Mouse (Mus musculus): ENCODE results near the gene Tex14. TPM values are rescaled to one million over a fixed set of nuclear protein-coding genes. Genes with fewer than 3 reads are reported as not detected.

Tex14 gene
- polyA plus RNA-seq, 1 experiment = 0.48 TPM

DNA sequence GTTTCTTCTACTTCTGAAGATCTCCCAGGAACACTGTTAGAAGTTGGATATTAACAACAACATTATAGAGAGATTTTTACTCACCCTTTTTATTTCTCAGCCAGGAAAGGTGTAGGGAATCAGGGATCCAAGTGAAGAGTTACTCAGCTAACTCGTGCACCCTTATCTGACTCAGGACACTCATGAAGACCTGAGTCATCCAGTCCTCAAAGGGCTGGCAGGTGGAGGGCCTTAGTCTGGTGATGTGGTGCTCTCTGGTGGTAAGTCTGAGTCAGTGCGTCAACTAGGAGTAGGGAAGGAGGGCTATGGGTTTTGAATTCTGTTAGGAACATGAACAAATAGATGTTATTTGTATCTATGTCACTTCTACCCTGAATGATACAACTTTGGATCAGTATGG lies 114.4 kb downstream of the Tex14 start:
- Histone ChIP-seq H3K4me3 (ENCODE audit: insufficient read depth, low read length) (no peak overlapping the region), H3K27ac (ENCODE audit: insufficient read depth, low read length) (no peak overlapping the region), H3K4me1 (ENCODE audit: control insufficient read depth, insufficient read depth, low read length) (no peaks in the 10 kb centered on the region)
- TF ChIP-seq CTCF (IDR thresholded peaks at IDR 0.05; ENCODE audit: extremely low read depth, insufficient read depth, low read length) (peak; percentile 65), POLR2A (IDR thresholded peaks at IDR 0.05; ENCODE audit: extremely low read depth, insufficient read depth, low read length) (no peak)

DNA sequence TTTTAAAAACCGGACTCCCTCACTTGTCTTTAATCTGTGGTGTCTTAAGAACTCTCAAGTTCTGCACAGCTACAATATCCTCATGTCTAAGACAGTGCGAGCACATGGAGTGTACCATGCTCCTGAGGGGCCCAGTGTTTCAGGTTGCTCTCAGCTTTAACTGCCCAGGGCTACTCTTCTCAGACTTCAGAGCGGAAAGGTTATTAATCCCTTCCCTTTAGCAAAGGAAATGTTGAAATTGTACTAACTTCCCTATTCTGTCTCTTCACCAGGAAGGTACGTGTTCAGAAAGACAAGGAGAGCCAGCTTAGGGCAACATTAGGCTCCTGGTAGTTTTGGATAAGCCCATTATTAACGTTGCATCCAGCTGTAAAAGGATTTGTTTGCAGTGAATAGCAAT lies 118.6 kb downstream of the Tex14 start:
- TF ChIP-seq POLR2A (IDR thresholded peaks at IDR 0.05; ENCODE audit: extremely low read depth, insufficient read depth, low read length) (no peak), CTCF (IDR thresholded peaks at IDR 0.05; ENCODE audit: extremely low read depth, insufficient read depth, low read length) (no peak)
- Histone ChIP-seq H3K4me3 (ENCODE audit: insufficient read depth, low read length) (no peak overlapping the region), H3K4me1 (ENCODE audit: control insufficient read depth, insufficient read depth, low read length) (no peaks in the 10 kb centered on the region), H3K27ac (ENCODE audit: insufficient read depth, low read length) (no peak overlapping the region)

DNA sequence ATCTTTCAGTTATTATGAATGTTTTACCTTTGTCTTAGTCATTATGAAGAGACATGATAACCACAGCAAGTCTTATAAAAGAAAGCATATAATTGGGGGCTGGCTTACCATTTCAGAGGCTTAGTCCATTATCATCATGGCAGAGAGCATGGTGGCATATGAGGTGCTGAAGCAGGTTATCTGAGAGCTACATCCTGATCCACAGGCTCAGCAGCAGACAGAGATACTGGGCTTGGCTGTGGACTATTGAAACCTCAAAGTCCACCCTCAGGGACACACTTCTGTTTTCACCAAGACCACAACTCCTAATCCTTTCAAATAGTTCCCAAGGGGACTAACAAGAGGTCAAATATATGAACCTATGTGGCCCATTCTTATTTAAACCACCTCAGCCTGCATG lies 119.1 kb downstream of the Tex14 start:
- Histone ChIP-seq H3K4me1 (ENCODE audit: control insufficient read depth, insufficient read depth, low read length) (no peaks in the 10 kb centered on the region), H3K4me3 (ENCODE audit: insufficient read depth, low read length) (no peak overlapping the region), H3K27ac (ENCODE audit: insufficient read depth, low read length) (no peak overlapping the region)
- TF ChIP-seq CTCF (IDR thresholded peaks at IDR 0.05; ENCODE audit: extremely low read depth, insufficient read depth, low read length) = no peak
- no peak for TF ChIP-seq POLR2A (IDR thresholded peaks at IDR 0.05; ENCODE audit: extremely low read depth, insufficient read depth, low read length)

DNA sequence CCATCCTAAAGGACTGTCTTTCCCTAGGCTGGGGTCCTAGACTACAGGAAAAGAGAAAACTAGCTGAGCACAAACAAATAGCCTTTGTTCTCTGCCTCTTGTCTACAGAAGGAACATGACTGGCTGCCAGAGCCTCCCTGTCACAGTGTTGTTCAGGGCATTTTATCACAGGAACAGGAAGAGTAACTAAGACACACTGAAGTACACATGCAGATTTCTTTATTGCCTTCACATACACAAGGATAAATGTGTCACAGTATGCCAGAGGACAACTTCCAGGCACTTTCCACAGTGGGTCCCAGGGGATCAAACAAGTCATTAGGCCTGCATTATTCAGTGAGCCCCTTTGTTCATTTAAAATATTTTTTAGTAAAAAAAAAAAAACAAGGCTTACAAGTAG lies 119.9 kb downstream of the Tex14 start:
- Histone ChIP-seq H3K4me3 (ENCODE audit: insufficient read depth, low read length) (no peak overlapping the region), H3K4me1 (ENCODE audit: control insufficient read depth, insufficient read depth, low read length) (no peaks in the 10 kb centered on the region), H3K27ac (ENCODE audit: insufficient read depth, low read length) (no peak overlapping the region)
- no peak for TF ChIP-seq CTCF (IDR thresholded peaks at IDR 0.05; ENCODE audit: extremely low read depth, insufficient read depth, low read length)
- no peak for TF ChIP-seq POLR2A (IDR thresholded peaks at IDR 0.05; ENCODE audit: extremely low read depth, insufficient read depth, low read length)

DNA sequence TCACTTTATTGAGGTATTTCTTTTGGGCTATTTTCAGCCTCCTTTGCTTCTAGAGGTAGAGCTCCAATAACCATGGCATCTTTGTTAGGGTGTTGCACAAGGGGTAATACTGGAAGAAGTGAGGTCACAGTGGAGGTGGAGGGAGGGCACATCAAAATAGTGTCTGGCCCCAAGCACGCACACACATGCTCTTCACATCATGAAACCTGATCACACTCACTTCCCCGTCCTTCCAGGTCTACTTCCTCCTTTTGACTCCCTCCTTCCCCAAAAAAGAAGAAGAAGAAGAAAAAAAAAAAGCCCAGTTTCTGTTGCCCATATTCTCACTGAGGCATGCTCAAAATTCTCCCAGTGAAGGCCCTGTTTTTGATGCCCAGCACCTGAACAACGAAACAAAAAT lies 122.5 kb downstream of the Tex14 start:
- TF ChIP-seq CTCF (IDR thresholded peaks at IDR 0.05; ENCODE audit: extremely low read depth, insufficient read depth, low read length) (no peak), POLR2A (IDR thresholded peaks at IDR 0.05; ENCODE audit: extremely low read depth, insufficient read depth, low read length) (no peak)
- H3K4me1 ChIP-seq (ENCODE audit: control insufficient read depth, insufficient read depth, low read length) = no peaks in the 10 kb centered on the region
- no peak overlapping the region for H3K27ac ChIP-seq (ENCODE audit: insufficient read depth, low read length)
- no peak overlapping the region for H3K4me3 ChIP-seq (ENCODE audit: insufficient read depth, low read length)

DNA sequence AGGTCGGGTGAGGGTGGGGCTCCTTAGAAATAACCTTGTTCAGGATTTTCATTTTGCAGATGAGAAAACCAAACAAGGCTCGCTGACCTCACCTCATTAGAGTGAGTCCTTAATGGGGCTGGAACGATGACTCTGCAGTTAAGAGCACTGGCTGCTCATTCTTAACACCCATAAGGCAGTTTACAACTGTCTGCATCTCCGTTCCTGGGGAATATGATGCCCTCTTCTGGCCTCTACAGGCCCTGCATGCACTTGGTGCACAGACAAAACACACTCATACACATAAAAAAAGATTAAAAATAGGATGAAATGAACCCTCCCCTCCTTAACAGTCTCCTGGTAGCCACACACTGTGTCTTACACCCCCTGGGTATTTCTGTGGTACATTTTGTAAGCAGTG lies 123.1 kb downstream of the Tex14 start:
- no peak for TF ChIP-seq POLR2A (IDR thresholded peaks at IDR 0.05; ENCODE audit: extremely low read depth, insufficient read depth, low read length)
- TF ChIP-seq CTCF (IDR thresholded peaks at IDR 0.05; ENCODE audit: extremely low read depth, insufficient read depth, low read length) = no peak
- Histone ChIP-seq H3K27ac (ENCODE audit: insufficient read depth, low read length) (no peak overlapping the region), H3K4me1 (ENCODE audit: control insufficient read depth, insufficient read depth, low read length) (no peaks in the 10 kb centered on the region), H3K4me3 (ENCODE audit: insufficient read depth, low read length) (no peak overlapping the region)

DNA sequence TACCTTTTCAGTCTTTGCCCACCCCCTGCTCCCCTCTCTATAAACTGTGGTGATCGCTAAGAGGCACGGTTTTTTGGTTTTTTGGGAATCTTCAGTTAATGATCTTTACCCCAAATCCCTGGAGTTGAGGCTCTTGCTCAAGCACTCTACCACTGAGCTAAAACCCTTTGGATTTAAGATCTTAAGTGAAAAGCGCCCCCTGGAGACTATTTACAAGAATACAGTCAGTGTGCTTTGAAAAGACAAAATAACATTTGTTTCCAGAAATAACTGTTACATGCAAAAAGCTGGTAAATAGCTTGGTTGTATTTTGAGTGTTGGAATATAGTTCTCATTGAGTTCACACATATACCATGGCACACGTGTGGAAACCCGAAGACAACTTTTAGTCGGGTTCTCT lies 126.8 kb downstream of the Tex14 start:
- Histone ChIP-seq H3K4me1 (ENCODE audit: control insufficient read depth, insufficient read depth, low read length) (no peaks in the 10 kb centered on the region), H3K27ac (ENCODE audit: insufficient read depth, low read length) (no peak overlapping the region), H3K4me3 (ENCODE audit: insufficient read depth, low read length) (no peak overlapping the region)
- no peak for TF ChIP-seq POLR2A (IDR thresholded peaks at IDR 0.05; ENCODE audit: extremely low read depth, insufficient read depth, low read length)
- TF ChIP-seq CTCF (IDR thresholded peaks at IDR 0.05; ENCODE audit: extremely low read depth, insufficient read depth, low read length) = no peak

DNA sequence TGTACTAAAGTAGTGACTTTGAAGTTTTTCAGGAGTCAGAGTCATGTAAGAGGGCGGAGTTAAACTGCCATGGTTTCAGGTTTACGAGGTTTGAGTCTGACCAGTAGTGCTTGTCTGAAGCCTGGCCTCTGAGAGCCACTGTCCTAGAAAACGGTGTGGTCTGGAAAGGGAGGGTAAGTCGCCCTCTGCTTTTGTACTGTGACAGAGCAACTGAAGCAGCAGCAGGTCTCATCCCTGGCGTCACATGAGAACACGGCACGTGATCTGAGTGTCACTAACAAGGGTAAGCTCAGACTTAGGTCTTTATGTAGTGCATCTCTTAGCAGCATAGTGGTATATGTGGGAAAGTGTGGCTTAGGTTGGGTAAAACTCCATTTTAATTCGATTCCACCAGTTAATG lies 137.4 kb downstream of the Tex14 start:
- H3K4me3 ChIP-seq (ENCODE audit: insufficient read depth, low read length) = no peak overlapping the region
- no peaks in the 10 kb centered on the region for H3K4me1 ChIP-seq (ENCODE audit: control insufficient read depth, insufficient read depth, low read length)
- no peak for TF ChIP-seq POLR2A (IDR thresholded peaks at IDR 0.05; ENCODE audit: extremely low read depth, insufficient read depth, low read length)
- no peak for TF ChIP-seq CTCF (IDR thresholded peaks at IDR 0.05; ENCODE audit: extremely low read depth, insufficient read depth, low read length)
- H3K27ac ChIP-seq (ENCODE audit: insufficient read depth, low read length) = no peak overlapping the region

DNA sequence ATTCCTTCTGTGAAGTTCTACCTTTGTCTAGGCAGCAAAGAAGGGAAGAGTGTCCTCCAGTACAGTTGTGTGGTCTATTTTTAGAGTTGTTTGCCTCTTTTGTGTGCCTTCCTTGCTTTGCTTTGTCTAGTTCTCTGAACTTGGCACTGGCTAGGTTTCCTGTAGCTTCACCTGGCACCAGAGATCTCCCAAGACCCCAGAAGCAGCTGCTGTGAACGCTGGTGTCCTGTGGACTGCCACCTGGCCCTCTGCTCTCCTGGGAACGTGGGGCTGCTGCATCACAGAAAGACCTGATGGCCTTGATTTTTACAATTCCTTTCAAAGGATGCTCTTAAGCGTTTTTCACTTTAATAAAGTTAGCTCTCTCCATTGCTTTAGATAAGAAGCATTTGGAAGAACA lies 138.0 kb downstream of the Tex14 start:
- H3K4me1 ChIP-seq (ENCODE audit: control insufficient read depth, insufficient read depth, low read length) = no peaks in the 10 kb centered on the region
- TF ChIP-seq CTCF (IDR thresholded peaks at IDR 0.05; ENCODE audit: extremely low read depth, insufficient read depth, low read length) = no peak
- TF ChIP-seq POLR2A (IDR thresholded peaks at IDR 0.05; ENCODE audit: extremely low read depth, insufficient read depth, low read length) = no peak
- H3K27ac ChIP-seq (ENCODE audit: insufficient read depth, low read length) = no peak overlapping the region

DNA sequence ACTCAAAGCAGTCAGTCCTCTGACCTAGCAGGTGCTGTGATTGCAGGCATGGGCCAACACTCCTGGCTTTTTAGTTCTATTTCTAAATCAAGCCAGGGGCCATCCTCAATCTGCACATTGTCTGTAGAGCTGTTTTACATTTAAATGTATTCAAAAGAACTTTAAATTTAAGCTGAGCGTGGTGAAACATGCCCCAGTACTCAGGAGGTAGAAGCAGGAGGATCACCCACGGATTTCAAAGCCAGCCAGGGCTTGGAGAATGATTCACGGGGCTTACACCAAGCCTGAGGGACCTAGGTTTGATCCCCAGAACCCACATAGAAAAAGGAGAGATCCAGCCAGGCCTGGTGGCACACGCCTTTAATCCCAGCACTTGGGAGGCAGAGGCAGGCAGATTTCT lies 148.5 kb downstream of the Tex14 start:
- no peak for TF ChIP-seq CTCF (IDR thresholded peaks at IDR 0.05; ENCODE audit: extremely low read depth, insufficient read depth, low read length)
- no peak for TF ChIP-seq POLR2A (IDR thresholded peaks at IDR 0.05; ENCODE audit: extremely low read depth, insufficient read depth, low read length)
- Histone ChIP-seq H3K27ac (ENCODE audit: insufficient read depth, low read length) (no peak overlapping the region), H3K4me3 (ENCODE audit: insufficient read depth, low read length) (no peak overlapping the region), H3K4me1 (ENCODE audit: control insufficient read depth, insufficient read depth, low read length) (peaks cover 4% of the 10 kb centered on the region)

More for the DNA sequence above, 138.0 kb downstream of the Tex14 start:
- no peak overlapping the region for H3K4me3 ChIP-seq (ENCODE audit: insufficient read depth, low read length)

DNA sequence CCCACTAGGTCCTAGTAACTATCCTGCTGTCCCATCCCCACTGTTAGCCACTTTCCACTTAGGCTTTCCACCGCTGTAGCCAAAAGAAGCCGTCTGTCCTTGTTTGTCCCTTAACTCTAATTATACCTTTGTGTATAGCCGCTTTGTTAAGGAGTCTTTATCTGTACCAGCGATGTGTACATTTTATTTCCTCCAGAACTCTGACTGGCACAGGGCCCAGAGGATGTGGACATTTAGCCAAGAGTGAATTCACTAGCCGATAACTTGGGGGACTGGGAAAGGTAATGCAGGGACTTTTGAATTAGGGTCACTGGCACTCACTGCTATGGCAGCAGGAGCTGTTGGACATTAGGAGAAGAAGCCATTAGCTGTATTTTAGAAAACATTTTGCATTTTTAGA lies 149.5 kb downstream of the Tex14 start:
- Histone ChIP-seq H3K4me3 (ENCODE audit: insufficient read depth, low read length) (no peak overlapping the region), H3K4me1 (ENCODE audit: control insufficient read depth, insufficient read depth, low read length) (peaks cover 4% of the 10 kb centered on the region), H3K27ac (ENCODE audit: insufficient read depth, low read length) (no peak overlapping the region)
- TF ChIP-seq POLR2A (IDR thresholded peaks at IDR 0.05; ENCODE audit: extremely low read depth, insufficient read depth, low read length) = no peak
- no peak for TF ChIP-seq CTCF (IDR thresholded peaks at IDR 0.05; ENCODE audit: extremely low read depth, insufficient read depth, low read length)

All from cortical plate, adult 2 months (tissue).